Mouse (Mus musculus) adrenal gland, adult 2 months (tissue): Measurements from ENCODE around the gene Arhgef10l. TPM values are rescaled to one million over a fixed set of nuclear protein-coding genes. Genes with fewer than 3 reads are reported as not detected.
"Not testable (repeated sequence)": the region's sequence is repeated elsewhere in the genome, so short reads cannot be mapped to it uniquely, and the experiment has no call there.

Experiments
- DNase-seq: peaks from one replicate; pipeline ENCODE4 v3.0.0; 2021
- polyA plus RNA-seq: library from polyadenylated mRNA; depleted of rRNA; stranded (reverse); fragments of >200 nt; gene quantifications from 2 replicates; pipeline ENCODE4 v1.2.3, GENCODE M21; 2012
- total RNA-seq, 2 experiments: library from RNA; stranded (reverse); gene quantifications; 2 replicates each; pipeline ENCODE4 v1.2.3; 2021

Arhgef10l gene
- total and polyA plus RNA-seq, 3 experiments = 7.5 to 30.8 (median 13.3) TPM

DNA sequence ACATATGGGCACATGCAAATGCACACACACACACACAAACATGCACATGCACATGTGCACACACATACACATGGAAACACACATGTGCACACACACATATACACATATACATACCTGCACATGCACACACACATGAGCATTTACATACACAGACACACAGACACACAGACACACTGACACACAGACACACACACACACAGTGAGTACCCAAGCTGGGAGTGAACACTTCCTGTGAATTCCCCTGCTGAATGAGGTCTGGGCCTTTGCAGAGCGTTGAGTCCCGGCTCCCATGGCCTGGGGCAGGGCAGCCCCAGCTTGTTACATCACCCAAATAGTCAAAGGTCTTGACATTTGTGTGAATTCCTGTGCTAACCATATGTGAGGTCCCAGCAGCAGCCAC is 96.4 kb downstream of the Arhgef10l start:
- no peak for DNase-seq

DNA sequence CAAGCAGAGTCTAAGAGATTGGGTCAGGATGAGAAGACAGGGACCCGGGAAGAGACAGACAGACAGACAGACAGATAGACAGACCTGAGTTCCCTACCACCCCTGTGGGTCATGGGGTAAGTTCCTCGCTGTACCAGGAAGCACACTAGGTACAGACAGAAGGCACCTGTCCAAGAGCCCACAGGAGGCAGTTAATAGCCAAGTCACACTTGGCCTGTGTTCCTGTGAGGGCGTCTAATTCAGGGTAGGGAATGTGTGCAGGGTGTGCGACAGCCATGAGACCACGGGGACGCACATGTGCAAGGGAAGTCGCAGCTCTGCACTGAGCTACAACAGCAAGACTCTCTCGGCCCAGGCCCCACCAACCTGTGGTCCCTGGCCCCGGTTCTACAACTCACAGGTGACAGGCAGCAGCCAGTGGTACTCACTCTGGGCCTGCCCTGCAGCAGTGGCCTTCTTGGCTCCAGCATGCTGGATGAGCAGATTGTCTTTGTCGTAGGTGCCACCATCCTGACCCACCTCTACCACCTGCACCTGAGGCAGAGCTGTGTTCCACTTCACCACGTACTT is 97.8 kb downstream of the Arhgef10l start:
- DNase-seq = no peak

DNA sequence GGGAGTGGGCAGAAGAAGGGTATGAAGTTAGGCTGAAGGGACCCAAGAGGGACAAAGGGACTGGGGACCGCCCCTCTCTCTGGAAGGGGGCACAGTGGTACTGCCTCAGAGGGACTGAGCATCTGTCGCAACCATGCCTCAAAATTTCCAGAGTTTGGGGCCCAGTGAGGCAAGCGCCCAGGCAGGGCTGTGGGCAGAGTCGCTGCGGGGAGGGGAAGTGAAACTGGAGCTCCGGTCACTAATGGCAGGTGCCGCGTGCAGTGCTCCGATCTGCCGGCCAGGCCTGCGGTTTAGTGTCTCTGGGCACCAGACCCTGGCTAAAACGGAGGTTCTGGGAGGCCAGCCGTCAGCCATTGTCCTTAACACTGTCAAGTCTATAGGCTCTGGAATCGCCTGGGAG is 99.0 kb downstream of the Arhgef10l start:
- peak; percentile 36 for DNase-seq

DNA sequence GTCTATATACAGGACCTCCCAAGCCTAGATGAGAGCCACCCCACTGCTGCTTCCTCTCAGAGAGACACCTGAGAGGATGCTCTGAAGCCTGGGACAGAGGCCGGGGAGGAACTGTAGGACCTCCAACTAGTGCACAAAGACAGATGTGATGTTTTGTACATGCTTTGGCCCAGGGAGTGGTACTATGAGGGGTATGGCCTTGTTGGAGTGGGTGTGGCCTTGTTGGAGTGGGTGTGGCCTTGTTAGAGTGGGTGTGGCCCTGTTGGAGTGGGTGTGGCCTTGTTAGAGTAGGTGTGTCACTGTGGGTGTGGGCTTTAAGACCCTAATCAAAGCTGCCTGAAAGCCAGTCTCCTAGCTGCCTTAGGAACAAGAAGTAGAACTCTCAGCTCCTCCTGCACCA is 101.4 kb downstream of the Arhgef10l start:
- DNase-seq = not testable (repeated sequence)

DNA sequence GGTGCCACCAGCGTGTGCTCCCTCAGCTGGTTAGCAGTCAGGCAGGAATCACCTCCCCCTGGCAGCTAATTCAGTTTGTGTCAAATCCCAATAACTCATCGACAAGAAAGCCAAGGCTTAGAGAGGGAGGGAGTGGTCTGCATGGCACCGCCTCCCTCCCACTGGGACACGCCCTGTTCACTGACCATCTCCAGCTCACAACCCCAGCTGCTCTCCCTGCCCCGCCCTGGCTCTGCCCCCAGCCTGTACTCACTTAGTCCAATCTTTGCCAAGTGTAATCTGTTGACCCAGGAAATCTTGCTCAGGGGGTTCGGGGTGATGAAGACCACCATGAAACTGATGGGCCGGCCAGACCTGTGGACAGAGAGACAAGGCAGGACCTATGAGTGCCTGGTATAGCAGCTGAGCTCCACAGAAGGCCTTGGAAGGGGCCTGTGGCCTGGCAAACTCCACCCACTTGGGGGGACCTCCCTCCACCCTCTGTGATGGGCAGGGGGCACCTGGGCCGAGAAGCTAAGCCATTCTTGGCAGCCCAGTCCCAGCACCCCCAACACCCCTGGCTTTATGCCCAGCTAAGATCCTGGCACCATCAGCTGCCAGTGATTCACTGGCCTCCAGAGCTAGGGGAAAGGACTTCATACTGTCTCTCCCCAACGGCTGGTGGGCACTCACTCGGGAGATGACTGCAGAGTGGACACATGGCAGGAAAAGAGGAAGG is 103.2 kb downstream of the Arhgef10l start:
- no peak for DNase-seq

DNA sequence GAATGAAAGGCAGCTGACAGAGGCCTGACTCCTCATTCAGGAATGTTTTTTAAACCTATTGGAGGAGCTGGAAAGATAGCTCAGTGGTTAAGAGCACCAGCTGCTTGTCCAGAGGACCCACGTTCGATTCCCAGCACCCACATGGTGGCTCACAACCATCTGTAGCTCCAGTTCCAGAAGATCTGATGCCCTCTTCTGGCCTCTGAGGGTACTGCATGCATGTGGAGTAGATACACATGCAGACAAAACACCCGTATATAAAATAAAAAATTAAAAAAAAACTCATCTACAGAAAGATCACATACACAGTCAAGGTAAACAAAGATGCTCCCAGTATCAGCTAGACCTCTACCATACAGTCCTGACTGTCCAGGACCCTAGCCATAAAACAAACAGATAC is 104.1 kb downstream of the Arhgef10l start:
- no peak for DNase-seq

- no peak for DNase-seq
Measured at GRCm38 (mm10) chr4:140559862-140560261, 106.0 kb downstream of the Arhgef10l start.

DNA sequence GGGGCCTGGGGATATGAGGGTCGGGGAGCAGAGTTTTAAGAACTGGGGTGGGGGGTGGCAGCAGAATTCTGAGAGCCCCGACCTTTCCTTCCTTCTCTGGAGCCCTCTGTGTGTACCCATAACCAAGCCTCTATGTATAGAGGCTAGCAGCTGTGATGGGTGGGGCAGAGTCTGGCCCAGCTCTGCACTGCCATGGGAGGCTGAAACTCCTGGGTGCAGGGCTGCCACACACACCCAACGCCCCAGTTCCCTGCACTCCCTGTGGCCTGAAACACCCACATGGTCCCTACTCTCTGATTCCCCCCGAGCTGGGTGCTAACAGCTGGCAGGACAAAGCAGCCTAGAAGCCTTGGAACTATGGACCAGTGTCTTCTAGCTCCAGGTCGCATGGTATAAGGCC is 107.6 kb downstream of the Arhgef10l start:
- no peak for DNase-seq

DNA sequence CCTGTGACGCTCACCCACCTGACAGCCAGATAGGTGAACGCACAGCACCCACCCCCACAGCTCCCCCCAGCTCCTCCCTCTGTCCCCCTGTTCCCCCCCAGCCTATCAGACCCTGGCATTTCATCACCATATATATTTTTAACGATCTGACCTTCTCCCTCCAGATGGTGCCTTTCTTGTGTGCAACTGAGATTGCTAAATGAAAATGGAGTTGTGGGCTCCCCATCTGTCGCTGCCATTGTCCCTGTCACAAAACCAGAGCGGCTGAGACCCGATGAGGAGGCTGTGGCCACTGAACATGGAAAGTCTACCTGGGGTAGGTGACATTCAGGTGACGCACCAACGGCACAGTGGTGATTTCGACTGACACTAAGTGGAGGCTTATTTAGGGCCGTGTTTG is 109.3 kb downstream of the Arhgef10l start:
- no peak for DNase-seq

DNA sequence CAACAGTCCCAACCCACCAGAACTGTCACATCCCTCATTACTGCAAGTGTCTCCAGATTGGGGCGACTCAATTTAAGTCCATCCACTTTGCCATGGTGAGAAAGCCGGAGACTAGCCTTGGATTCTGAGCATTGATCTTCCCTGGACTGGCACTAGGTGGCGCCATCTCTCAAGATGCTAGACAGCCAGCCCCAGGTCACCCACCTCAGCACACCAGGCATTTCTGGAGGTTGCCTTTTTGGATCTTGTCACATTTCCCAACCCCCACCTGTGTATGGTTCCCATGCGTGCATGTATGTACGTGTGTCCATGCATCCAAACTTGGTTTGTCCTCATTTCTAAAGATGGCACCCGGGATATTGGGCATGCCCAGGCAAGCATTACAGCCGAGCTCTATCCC is 110.5 kb downstream of the Arhgef10l start:
- DNase-seq = peak; percentile 53

DNA sequence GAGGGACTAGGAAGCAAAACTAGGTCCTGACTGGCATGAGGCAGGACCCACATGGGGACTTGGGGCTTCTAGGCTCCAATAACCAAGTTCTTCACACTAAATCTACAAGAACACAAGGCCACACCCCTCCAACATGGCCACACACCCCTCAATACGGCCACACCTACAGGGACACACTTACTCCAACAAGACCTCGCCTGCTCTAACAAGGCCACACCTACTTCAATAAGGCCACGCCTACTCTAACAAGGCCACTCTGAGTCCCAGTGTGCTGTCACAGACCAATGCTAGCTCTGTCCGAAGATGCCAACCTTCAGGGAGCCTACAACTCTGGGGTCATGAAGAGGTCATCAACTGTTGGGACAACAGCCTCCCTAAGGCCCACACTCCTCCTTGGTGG is 111.3 kb downstream of the Arhgef10l start:
- DNase-seq = no peak

- DNase-seq = no peak
Measured at GRCm38 (mm10) chr4:140551766-140552165, 114.0 kb downstream of the Arhgef10l start.

DNA sequence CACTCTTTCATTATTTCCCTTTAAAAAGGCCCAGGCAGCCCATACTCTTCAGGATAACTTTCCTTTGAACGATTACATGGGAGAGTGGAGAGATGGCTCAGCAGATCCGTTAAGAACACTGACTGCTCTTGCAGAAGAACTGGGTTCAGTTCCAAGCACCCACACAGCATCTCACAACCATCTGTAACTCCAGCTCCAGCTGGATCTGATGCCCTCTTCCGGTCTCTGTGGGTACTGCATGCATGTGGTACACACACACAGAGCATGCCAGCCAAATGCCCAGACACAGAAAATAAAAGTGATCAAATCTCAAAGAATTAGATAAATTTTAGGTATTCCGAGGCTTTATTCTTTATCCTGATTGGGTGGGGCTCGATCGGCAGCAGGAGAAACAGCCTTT is 115.1 kb downstream of the Arhgef10l start:
- DNase-seq = no peak

DNA sequence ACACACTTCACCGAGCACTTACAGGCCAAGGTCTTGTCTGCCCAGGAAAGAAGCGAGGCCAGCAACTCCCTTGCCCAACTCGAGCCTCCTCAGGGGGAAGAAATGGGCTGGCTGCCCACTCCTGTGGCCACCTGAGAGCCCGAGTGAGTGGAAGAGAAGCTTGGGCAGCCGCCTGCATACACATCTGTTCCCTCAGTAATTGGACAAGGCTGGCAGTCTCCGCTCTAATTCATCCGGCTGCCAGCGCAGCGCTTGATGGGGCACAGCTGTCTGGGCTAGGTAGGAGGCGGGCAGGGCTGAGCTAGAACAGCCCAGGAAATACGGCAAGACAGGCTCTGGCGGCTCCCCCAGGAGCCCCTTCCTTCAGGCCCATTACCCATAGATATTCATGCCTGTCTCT is 115.8 kb downstream of the Arhgef10l start:
- DNase-seq = peak; percentile 31

DNA sequence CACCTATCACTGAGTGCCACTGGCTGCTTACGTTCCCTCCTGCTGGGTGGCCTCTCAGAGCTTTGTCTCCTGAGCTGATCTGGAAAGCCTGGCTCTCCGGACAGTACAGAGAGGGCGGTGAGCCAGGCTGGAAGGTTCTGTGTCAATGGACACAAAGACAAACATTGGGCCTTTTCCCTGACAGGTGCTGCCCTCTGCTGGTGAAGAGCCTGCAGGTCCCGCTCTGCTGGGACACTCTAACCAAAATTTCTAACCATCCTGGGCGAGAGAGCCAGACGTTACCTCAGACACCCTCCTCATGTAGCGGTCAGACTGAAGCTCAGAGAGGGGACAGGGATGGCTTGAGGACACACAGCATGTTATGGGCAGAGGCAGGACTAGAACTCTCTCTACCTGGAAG is 118.3 kb downstream of the Arhgef10l start:
- DNase-seq = peak; percentile 53

GRCm38 (mm10) chr4:140539125-140539524 is 126.7 kb downstream of the Arhgef10l start:
- DNase-seq = peak; percentile 48

DNA sequence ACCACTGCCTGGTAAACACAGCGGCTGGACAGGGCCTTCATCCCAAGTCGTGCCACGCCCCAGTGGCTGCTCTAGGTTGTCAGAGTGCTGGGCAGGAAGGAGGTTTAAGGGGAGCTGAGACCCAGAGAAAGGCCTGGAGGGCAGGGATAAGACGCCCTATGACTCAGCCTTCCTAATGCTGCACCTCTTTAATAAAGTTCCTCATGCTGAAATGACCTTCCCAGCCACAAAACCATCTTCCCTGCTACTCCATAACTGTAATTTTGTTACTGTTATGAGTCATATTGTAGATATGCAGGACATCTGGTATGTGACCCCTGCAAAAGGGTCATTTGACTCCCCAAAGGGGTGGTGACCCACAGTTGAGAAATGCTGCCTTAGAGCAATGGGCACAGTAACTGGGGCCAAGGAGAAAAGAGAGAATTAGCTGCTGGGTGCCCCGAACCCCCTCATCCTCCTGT is 128.2 kb downstream of the Arhgef10l start:
- DNase-seq = no peak

GRCm38 (mm10) chr4:140535323-140535722 is 130.5 kb downstream of the Arhgef10l start:
- DNase-seq = no peak

DNA sequence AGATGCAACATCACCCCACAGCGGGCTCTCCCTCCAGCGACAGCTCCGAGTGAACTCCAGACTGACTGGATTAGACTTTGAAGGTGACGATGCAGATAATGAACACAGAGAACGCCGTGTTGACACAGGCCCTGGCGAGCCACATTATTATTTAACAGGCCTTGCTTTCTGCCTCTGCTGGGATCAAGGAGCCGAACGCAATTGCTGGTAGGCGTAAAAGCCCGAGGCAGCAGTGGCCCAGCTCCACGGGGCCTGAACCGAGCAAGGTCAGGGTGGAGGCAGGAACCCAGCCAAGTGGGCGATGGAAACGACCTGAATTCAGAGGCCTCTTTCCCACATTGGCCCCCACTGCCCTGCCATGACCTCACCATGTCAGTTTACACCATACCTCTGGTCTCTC is 133.5 kb downstream of the Arhgef10l start:
- DNase-seq = no peak

DNA sequence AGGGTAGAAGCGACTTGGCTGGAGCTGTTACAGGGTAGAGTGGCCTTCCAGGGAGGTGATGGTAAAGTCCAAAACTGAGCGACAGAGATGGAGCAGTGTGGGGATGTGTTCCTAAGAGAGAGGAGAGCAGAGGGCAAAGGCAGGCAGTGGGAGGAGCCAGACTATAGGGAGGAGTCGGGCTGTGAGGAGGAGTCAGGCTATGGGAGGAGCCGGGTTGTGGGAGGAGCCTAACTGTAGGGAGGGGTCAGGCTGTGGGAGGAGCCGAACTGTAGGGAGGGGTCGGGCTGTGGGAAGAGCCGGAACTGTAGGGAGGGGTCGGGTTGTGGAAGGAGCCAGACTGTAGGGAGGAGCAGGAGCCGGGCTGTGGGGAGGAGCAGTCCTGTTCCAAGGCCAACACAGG is 134.8 kb downstream of the Arhgef10l start:
- DNase-seq = no peak

GRCm38 (mm10) chr4:140529735-140530134 is 136.1 kb downstream of the Arhgef10l start:
- DNase-seq = no peak

DNA sequence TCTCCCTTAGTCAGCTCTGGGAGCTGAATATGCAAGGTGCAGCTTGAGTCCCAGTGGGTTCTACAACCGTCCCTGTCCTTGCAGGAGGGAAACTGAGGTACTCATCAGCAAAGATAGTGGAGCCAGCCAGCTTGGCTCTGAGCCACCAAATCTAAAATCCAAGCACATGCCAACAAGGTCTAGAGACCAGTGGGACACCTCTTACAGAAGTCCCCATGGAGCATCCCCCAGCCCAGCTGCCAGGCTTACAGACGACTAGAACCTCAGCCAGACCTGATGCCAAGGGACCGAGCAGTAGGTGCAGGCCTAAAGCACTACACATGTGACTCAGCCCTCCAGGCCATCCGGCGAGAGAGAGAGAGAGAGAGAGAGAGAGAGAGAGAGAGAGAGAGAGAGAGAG is 137.4 kb downstream of the Arhgef10l start:
- DNase-seq = no peak

- DNase-seq = no peak
Measured at GRCm38 (mm10) chr4:140525674-140526177, 140.1 kb downstream of the Arhgef10l start.

GRCm38 (mm10) chr4:140524927-140525326 is 140.9 kb downstream of the Arhgef10l start:
- DNase-seq = no peak
